Mouse (Mus musculus): ENCODE measurements around the gene Gemin8.

- TF ChIP-seq CTCF (IDR thresholded peaks at IDR 0.05; ENCODE audit: control insufficient read depth, insufficient read depth, insufficient replicate concordance, low read depth, low read length) (no peak), POLR2A (IDR thresholded peaks at IDR 0.05; ENCODE audit: control insufficient read depth, low read depth, low read length) (peak; percentile 58; the same call in 1 of the 2 replicates)
Observed at GRCm38 (mm10) chrX:166169892-166170799, at the start of gene Gemin8.

Measured in testis, adult 2 months (tissue).